Mouse (Mus musculus) kidney, adult 8-10 months (tissue): ENCODE results near the gene Parvb.

Source experiments
- DNase-seq, 2 experiments: peaks; one replicate each; pipeline ENCODE4 v3.0.0; 2022

Gene Parvb

DNA sequence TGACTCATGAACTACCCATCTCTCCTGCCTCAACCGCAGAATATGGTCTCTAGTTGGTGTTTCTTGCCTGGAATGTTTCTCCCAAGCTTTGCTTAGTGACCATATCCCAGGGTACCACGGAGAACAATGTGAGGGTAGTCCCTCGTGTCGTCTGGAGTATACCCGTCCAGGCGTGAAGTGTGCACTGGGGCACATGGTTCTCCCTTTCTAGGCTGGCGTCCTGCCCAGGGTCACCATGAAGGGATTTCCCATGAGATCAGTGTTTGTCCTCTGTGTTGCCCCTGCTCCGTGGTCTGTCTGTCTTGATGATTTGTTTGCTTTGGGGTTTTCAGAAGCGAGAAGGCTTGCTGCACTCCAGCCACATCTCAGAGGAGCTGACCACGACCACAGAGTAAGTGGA lies 63.4 kb downstream of the Parvb start:
- DNase-seq = no peak

DNA sequence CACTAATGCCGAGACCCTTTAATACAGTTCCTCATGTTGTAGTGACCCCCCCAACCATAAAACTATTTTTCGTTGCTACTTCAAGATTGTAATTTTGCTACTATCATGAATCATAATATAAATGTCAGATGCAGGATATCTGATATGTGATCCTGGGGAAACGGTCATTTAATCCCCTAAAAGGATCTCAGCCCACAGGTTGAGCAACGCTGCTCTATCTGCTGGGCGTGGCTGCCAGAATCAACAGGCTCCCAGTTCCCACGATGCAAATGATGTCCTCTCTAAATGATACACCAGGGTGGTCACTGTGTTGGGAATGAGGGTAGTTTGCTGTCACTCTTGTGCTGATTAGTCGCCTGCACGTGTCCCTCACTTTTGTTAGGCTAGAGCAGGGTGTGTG lies 65.6 kb downstream of the Parvb start:
- no peak for DNase-seq

DNA sequence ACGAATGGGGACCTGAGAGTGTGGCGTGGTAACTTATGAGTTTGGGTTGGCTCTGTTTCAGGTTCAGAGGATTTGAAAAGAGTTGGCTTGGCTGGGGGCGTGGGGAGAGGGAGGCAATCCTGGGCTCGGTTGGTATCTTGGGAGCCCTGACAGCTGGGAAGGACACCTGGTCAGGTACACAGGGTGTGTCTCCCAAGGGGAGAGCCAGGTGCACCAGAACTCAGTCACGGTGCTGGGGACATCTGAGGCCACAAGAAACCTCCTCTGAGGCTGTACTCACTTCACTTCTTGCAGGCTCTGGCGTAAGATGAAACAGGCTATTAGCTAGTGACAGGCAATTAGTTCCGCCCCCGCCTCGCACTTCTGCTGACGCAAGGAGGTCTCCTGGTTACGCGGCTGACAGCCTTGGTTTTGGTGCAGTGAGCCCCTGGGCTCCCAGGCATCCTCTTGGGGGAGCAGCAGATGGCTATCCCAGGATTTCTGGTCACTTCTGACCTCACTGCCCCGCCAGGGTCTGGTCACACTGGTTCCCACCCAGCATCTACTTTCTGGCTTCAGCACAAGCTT lies 67.0 kb downstream of the Parvb start:
- no peak for DNase-seq

DNA sequence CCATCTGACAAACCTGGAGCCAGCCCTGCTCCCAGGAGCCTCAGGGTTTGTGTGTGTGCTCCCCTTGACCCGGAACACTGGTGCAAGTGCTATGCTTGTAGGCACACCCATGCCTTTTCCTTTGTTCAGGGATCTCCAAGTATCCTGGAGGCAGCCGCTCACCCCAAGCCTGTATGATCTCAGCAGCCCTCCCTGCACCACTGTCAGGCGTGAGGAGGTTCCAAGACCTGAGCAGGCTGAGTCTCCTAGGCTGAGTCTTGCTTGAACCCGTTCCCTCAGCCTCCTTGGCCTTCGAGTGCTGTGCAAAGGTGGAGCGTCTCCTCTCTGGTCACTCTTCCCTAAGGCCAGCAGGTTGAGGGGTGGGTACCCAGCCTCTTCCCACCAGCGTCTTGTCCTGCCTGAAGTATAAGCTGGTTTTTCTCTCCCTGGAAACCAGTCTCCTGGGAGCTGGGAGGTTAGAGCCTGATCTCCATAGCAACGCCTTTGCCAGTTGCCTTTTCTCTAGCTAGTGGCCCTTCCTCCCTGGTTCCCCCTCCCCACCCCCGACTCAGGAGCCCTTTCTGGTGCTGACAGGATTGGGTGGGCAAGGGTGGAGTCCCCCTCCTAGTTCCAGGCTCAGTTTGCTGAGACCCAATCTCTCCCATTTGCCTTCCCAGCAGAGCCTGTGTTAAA lies 68.0 kb downstream of the Parvb start:
- DNase-seq = no peak

DNA sequence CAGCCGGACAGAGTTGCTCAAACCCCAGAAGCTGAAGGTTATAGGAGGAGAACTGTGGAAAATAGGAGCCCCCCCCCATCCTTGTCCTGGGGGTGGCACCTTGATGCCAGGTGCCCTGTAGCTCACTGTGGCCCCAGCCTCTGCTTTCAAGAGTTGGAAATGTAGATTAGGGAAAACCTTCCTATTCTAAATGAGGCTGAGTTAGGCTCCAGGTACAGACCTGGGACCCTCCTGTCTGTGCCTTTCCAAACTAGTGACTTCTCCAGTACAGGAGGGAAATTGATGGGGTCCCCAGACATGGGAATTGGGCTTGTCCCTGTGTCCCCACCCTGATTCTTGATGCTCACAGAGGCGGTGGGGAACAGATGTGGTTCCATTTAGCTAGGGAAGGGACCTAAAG lies 68.7 kb downstream of the Parvb start:
- no peak for DNase-seq

DNA sequence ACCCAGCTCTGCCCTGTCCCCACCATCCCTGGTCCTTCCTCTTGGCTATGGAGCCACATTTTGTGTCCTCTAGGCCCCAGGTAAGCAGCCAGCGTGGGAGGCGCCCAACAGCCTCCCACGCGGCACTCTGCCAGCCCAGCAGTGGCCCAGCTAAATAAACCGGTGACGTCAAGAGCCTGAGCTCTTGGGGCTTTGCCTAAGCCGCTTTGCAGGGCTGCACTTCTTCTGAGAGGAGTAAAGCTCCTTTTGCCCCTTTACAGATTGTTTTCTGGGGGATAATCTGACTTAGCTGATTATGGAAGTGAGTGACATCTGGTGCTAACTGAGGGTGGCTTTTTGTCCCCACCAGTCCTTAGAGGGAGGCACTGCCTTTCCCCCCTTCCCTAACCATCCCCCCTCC lies 69.2 kb downstream of the Parvb start:
- DNase-seq = no peak

DNA sequence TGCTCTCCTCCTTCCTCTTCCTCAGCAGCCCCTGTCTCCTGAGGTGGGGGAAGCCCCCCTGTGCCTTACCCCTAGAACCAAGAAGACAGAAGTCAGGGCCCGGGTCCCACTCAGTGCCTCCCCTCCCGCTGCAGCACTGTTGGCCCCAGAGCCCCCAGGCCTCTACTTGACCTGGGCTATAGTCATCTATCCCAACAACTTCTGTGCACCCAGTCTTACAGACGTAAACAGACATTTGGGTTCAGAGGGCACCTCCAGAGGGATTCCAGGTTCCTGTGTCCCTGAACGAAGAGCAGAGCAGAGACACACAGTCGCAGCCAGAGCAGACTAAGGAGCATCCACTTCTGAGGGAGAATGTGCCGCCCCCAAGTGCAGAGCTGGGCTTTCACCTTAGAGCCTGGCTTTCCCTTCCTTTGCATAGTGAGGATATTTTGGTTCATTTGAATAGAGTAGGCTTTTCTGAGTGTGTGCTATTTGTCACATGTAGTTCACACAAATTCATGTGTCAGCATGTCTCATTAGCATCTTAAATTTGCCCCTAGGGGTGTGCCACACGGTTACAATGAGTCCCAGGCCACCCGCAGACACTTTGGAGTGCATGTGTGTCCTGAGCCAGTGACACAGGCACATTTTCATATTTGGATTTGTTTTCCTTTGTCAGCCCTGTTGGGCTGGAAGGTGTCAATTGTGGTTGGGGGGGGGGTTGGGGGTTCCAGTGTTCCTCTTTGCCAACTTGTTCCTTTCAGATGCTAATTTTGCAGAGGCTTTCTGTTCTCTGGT lies 70.0 kb downstream of the Parvb start:
- DNase-seq = no peak

DNA sequence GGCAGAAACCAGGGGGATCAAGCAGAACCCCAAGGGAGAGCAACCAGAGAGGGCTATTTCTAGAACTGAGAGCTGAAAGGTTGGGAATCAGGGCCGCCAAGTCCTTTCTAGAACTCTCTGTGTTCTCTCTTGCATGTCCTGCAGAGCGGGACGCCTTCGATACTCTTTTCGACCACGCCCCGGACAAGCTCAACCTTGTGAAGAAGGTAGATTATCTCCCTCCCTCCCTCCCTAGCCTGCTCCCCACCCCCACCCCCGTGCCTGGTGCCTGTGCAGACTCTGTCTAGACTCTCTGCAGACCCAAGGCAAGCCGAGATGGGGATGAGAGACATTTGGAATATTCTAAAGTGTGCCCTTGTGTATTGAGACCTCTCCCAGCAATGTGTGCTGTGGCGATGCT lies 71.4 kb downstream of the Parvb start:
- no peak for DNase-seq

DNA sequence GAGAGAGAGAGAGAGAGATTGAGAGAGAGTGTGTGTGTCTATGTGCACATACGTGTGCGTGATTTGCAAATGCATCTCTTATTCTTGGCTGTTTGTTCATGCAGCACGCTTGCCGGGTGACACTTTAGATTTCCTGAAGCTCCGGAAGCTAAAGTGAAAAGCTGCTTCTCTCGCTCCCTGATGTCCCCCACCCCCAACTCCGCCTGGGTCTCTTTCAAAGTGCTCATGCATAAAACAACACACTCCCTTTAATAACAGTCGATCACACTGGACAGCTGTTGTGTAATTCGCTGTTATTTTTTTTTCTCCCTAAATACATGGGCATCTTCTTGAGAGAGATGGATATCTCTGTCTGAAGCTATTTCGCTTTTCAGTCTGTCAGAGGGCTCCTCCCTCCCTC lies 73.5 kb downstream of the Parvb start:
- no peak for DNase-seq

DNA sequence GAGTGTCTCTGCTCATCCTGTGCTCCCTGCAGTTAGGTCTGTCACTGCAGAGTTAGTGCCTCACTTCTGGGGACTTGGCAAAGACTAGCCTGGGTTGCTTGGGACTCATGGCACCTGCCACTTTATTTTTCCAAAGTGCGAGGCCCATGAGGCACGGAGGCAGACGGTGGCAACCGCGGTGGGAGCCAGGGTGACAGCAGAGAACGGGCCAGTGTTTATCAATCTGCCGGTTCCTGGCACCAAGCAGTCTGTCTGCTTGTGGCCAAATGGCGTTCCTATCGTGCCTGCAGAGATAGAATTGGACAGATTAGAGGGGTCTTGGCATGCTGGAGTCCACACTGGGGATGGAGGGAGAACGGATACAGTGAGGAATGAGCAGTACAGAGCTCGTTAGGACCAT lies 78.4 kb downstream of the Parvb start:
- DNase-seq = no peak

DNA sequence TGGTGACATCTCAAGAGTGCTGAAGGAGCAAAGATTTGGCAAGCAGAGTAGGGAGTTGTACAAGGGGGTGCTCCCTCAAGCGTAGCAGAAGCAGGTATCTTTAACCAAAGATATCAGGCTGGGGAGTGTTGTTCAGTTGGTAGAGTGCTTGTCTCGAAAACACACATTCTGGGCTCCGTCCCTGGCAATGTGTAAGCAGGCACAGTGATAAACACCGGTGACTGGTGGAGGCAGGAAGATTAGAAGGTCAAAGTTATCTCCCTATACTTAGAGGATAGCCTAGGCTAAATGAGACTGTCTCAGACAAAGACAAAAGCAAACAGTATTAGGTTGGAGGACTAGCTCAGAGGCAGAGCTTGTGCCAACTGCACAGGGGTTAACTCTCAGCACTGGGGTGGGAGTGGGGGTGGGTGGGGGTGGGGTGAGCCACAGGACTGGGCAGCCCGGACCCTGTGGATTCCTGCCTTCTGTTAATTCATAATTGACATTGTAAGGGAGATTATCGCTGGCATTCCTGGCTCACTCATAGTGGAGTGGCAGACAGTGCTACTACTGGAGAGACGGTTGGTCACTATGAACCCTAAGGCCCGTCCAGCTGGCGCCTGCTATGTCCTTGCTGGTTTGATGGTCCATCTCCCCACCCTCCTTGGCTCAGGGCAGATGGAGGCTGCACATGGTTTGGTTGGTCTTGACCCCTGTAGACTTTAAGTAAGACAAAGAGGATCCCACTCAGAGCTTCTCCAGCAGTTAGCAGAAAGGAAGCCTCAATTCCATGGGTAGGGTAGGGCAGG lies 79.6 kb downstream of the Parvb start:
- no peak for DNase-seq

DNA sequence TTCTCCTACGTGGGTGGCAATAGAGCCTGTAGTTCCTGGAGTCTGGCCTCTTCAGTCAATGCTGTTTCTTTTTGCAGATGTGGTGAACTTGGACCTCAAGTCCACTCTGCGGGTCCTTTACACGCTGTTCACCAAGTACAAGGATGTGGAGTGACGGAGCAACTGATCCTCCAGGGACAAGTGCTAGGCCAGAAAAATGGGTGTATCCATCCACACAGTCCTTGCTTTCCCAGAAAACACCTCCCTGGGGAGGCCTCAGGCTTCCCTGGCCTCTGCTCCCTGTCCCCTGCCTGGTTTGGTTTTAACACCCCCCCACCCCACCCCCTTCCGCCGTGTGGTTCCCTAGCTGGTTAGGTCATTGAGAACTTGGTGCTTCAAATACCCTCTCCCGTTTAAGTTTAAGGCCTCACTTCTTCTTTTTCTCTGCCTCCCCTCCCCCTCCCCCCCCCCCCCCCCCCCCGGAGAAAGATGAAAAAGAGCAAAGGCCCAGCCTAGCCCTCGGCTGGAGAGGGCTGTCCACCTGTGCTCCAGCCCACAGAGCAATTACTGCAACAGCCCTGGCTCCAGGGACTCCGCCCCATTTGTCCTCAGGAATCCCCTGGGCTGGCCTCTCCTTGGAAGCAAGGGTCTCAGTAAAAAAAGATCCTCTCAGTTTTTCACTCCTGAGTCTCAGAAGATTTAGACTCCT lies 81.2 kb downstream of the Parvb start:
- DNase-seq = no peak

DNA sequence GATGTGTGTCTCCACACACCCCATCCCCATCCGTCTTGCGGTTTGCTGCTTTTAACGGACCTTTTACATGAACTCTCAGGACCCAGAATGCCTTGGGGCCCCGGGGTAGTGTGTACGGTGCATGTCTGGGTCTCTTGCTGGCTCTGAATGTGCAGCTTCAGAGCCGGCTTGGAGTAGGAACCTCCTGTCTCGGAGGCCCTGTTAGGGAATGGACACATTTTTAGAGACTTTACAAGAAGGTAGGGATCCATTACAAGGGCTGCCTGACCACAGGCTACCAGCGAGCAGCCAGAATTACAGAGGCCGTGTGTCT lies 81.7 kb downstream of the Parvb start:
- DNase-seq = no peak

DNA sequence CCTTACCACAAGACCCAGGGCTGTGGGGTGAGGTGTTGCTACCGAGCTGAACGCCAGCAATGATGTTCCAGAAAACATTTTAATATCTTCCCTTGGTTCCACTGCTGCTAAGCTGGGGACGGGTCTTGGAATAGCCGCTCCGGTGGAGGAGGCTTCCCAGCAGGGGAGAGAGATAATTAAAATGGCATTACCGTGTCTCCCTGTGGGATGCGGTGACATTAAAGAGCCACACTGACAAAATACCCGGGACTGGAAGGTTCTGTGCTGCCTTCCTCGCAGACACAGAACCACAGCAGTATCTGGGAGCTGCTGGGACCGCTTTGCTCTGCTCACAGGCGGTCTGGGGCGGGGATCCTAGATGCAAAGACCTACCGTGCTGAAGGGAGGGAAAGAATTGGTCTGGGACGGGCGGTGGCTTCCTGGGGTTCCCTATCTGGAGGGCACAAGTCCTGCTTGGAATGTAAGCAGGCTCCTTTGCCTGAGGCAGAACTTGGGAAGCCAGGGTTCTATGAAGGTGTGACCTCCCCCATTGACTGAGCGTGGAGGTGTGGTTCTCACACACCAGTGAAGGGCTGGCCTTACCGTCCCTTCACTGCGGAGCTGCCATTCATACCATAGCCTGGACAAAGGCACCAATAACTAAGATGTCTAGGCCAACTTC lies 82.7 kb downstream of the Parvb start:
- DNase-seq = no peak

DNA sequence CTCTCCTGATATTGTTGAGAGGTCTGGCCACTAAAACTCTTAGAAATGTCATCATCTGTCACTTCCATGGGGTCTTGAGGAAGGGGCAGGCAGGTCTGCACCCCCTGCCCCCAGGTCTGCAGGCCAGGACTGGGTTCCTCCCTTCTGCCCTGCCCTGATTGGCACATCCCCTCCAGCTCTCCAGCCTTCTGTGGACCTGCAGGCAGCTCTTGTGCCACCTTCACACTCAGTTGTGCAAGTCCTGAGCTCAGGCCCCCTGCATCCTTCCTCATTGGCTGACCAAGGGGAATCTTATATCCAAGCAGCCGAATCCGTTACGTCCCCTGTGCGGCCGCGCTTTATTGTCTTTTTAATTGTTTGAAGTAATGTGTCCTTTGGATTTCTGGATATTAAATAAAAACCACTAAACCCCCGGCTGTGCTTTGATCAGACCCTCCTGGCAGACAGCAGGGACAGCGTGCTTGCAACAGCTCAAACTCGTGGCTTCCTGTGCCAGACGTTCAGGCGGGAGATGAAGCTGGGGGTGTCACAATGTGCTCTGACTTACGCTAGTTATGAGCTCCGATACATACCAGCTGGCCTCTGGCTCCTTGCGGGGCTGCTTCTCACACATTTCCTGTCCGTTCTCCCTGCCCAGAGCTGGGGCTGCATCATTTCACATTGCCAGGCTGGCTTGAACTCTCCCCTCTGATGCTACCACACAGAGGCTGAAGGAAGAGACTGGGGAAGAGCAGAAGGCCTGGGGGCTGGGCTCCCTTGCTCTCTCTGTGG lies 83.6 kb downstream of the Parvb start:
- DNase-seq = no peak

DNA sequence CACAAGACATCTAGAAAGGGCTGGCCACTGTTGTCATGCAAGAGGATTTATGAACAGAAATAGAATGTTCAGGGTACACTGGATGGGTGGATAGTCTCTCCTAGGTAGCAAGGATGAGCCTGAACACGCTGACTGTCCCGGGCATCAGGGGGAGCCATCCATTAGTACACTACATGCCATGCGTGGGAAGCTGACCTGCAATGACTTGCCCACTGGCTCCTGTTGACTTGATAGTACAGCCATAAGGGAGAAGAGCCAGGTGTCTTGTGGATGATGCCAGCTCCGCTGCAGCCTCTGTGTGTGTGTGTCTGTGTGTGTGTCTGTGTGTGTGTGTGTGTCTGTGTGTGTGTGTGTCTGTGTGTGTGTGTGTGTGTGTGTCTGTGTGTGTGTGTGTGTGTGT lies 87.5 kb downstream of the Parvb start:
- no peak for DNase-seq

DNA sequence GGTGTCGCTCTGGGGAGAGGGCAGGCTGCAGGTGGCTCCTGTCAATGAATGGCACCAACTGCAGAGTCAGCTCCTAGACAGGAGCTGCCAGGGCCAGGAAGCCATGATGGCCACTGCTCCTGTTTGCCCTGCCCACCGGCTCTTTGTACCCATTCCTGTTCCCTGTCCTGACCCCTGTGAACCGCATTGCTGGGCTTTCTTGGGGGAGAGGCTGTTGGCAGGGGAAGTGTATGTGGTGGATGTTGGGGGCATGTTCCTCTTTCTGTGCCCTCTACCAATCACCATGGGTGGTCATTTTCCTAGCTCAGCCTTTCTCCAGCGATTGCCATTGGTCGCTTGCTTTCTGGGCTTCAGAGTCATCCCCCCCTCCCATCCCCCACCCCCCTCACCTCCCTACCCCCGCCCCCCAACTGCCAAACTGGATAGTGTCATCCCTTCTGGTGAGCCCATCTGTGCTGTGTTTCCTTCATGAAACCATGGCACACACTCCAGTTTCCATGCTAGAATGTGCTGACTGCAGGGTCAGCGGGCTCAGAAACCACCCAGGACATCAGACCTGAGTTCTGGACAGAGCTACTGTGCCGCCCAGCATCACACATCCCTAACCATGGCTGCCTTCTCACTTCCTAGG lies 89.8 kb downstream of the Parvb start:
- DNase-seq = no peak

DNA sequence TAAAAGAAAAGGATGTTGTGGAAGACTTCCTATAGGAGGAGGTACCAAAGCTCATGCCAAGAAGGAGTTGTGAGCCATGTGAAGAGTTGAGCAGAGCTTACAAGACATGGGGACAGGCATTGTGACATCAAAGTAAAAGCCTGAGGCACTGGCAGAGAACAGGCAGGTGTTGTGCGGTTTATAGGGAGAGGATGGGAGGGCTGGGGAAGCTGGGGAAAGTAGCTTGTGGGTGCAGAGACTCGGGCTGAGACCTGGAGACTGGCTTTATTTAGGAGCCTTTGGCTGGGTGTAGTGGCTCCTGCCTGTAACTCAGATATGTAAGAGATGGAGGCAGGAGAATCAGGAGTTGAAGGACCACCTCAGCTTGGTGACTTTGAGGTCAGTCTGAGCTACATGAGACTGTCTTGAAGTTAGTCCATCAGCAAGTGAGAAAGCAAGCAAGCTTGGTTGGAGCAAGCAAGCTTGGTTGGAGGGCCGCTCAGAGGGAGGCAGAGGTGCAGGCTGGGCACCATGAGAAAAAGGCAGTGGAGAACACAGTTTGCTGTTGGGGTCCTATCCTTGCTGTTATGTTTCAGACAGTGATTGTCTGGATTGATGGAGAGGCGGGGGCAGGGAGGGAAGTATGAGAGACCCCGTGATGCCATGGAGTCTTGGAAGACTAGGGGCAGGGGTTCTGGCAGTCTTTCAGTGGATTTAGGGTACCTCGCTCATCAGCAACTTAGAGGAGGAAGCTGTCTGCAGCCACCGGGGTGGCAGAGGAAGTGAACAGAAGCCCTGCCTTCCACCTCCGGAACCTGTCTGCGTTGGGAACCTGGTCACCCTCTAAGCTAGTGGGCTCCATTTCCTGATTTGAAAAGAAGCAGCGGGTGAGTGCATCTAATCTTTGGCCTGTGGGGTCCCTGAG lies 92.4 kb downstream of the Parvb start, which contains the start of gene Parvg:
Gene Parvg, plus strand, starts transcription at position 61 of the 904 bp plus-strand sequence.
- no peak for DNase-seq

DNA sequence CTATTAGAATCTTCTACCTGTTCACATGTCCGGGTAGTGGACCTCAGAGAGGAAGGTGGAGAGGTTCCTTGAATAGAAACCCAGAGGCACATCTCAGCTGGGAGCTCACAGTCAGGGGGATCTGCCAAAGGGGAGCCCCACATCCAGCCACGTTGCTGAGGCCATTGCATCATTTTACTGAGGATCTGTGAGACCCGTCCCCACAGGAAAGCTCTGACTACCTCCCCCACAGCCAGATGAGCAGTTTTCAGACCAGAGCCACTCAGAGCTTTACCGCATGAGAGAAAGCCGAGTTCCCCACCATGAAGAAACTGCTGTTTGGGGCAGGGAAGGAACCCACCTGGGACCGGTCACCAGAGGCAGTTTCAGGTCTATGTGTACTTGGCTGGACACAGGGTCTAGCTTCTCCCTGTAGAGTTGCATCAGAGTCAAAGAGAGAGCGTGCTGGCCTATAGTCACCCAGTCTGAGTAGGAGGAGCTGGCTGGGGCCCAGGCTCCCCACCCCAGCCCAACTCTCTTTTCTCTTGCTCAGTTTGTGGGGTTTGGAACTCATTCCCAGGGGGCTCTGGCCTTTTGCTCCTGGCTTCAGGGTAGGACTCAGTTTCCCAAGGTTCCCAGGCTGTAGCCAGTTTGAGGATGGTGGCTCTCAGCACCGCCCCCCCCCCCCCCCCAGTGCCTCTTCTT lies 93.2 kb downstream of the Parvb start:
- no peak for DNase-seq

DNA sequence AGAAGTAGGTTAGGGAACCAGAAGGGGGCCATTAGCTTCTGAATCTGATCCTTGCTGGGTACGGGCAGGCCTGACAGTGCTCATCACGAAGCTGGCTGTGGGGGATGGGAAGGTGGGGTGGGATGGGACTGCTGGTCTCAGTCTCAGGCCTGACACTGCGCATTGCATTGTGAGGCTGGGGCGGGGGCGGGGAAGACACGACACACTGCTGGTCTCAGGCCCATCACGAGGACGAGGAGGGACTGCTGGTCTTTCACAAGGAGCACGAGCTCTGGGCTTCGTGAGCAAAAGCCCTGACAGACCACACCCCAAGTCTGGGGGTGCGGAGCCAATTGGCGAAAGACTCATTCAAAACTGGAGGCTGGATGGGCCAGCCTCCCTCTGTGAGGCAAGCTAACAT lies 93.9 kb downstream of the Parvb start:
- DNase-seq = no peak
